Mouse (Mus musculus) CD8-positive naive resting alpha-beta T cell, adult 57 days (primary cell): ENCODE measurements around the gene Fam117b. TPM values are rescaled to one million over a fixed set of nuclear protein-coding genes. Genes with fewer than 3 reads are reported as not detected.

ENCODE experiments used
- total RNA-seq: library from RNA; stranded (reverse); gene quantifications from one replicate; pipeline ENCODE4 v1.2.4, GENCODE M21; 2023

Fam117b gene
- 58.4 TPM for total RNA-seq

GRCm38 (mm10) chr1:59912413-59913157 lies at the start of gene Fam117b:
TSS of gene Fam117b (plus strand) at chr1:59913006.

Other genes starting within 250 kb of the Fam117b start
- gene Sumo1, start 242.2 kb upstream of the Fam117b start, total RNA-seq: 87.9 TPM
- gene Nop58, start 228.0 kb upstream of the Fam117b start, total RNA-seq: 182 TPM
- 3.0 TPM for gene Bmpr2, start 149.6 kb upstream of the Fam117b start, total RNA-seq
- 10.1 TPM for gene Ica1l, start 130.2 kb downstream of the Fam117b start, total RNA-seq
- 23.1 TPM for gene Carf, start 185.2 kb downstream of the Fam117b start, total RNA-seq
- 41.5 TPM for gene Wdr12, start 185.6 kb downstream of the Fam117b start, total RNA-seq